Mouse (Mus musculus): ENCODE measurements around the gene Tfap4. TPM values are rescaled to one million over a fixed set of nuclear protein-coding genes. Genes with fewer than 3 reads are reported as not detected.
A peak's percentile ranks its signal among the peaks of the same experiment; 100 is the strongest.
"Not testable (repeated sequence)": the region's sequence is repeated elsewhere in the genome, so short reads cannot be mapped to it uniquely, and the experiment has no call there.

Gene Tfap4
- polyA plus RNA-seq, 1 experiment from 2014 or later = 19.6 TPM

GRCm38 (mm10) chr16:4587516-4588210 lies 28.0 kb upstream of the Tfap4 start:
- H3K9me3 ChIP-seq = no peaks in the 10 kb centered on the region
- no peak for ATAC-seq (ENCODE audit: borderline replicate concordance, extremely low read depth, low FRiP score, low TSS enrichment)
- no peak overlapping the region for H3K4me2 ChIP-seq
- H3K36me3 ChIP-seq = peaks cover 14% of the 10 kb centered on the region; the same call in 1 of the 2 replicates
- peaks cover 32% of the 10 kb centered on the region for H3K4me1 ChIP-seq
- no peaks in the 10 kb centered on the region for H3K27me3 ChIP-seq
- no peak overlapping the region for H3K4me3 ChIP-seq
- H3K27ac ChIP-seq = peak overlapping the region; percentile 93
- 50% methylated on average over 5 of the region's 5 CpGs for WGBS
- no peak overlapping the region for H3K9ac ChIP-seq

- ATAC-seq (ENCODE audit: borderline replicate concordance, extremely low read depth, low FRiP score, low TSS enrichment) = peak; percentile 100
- peaks cover 10% of the 10 kb centered on the region; the same call in 1 of the 2 replicates for H3K36me3 ChIP-seq
- peaks cover 22% of the 10 kb centered on the region for H3K4me1 ChIP-seq
- H3K27ac ChIP-seq = peak overlapping the region; percentile 93
- no peaks in the 10 kb centered on the region for H3K27me3 ChIP-seq
- under 1% methylated on average over 43 of the region's 43 CpGs for WGBS
- peak overlapping the region; percentile 41 for H3K4me3 ChIP-seq
- no peaks in the 10 kb centered on the region for H3K9me3 ChIP-seq
- peak overlapping the region; percentile 59 for H3K4me2 ChIP-seq
- H3K9ac ChIP-seq = peak overlapping the region; percentile 36
Measured at GRCm38 (mm10) chr16:4586531-4587123, 27.0 kb upstream of the Tfap4 start.

GRCm38 (mm10) chr16:4585642-4586530 lies 26.2 kb upstream of the Tfap4 start:
- H3K4me1 ChIP-seq = peaks cover 22% of the 10 kb centered on the region
- H3K9me3 ChIP-seq = no peaks in the 10 kb centered on the region
- H3K27ac ChIP-seq = peak overlapping the region; percentile 93
- ATAC-seq (ENCODE audit: borderline replicate concordance, extremely low read depth, low FRiP score, low TSS enrichment) = peak; percentile 15; the same call in 1 of the 2 replicates
- peak overlapping the region; percentile 28 for H3K9ac ChIP-seq
- no peaks in the 10 kb centered on the region for H3K27me3 ChIP-seq
- peak overlapping the region; percentile 41 for H3K4me3 ChIP-seq
- H3K4me2 ChIP-seq = peak overlapping the region; percentile 59
- H3K36me3 ChIP-seq = peaks cover 8% of the 10 kb centered on the region; the same call in 1 of the 2 replicates
- WGBS = 4% methylated on average over 14 of the region's 14 CpGs

- Histone ChIP-seq H3K4me3 (no peak overlapping the region), H3K9me3 (no peaks in the 10 kb centered on the region), H3K9ac (no peak overlapping the region), H3K4me2 (no peak overlapping the region), H3K27ac (no peak overlapping the region), H3K4me1 (peaks cover 22% of the 10 kb centered on the region), H3K36me3 (no peaks in the 10 kb centered on the region), H3K27me3 (no peaks in the 10 kb centered on the region)
- no peak for ATAC-seq (ENCODE audit: borderline replicate concordance, extremely low read depth, low FRiP score, low TSS enrichment)
- WGBS = 65% methylated on average over 5 of the region's 5 CpGs
Measured at GRCm38 (mm10) chr16:4584438-4584837, 24.8 kb upstream of the Tfap4 start.

GRCm38 (mm10) chr16:4583807-4584206 lies 24.2 kb upstream of the Tfap4 start:
- ATAC-seq (ENCODE audit: borderline replicate concordance, extremely low read depth, low FRiP score, low TSS enrichment) = no peak
- no peaks in the 10 kb centered on the region for H3K9me3 ChIP-seq
- WGBS = 66% methylated on average over 3 of the region's 3 CpGs

GRCm38 (mm10) chr16:4581179-4581578 lies 21.5 kb upstream of the Tfap4 start:
- not testable (repeated sequence) for H3K4me2 ChIP-seq; H3K9me3 ChIP-seq; H3K36me3 ChIP-seq; H3K27ac ChIP-seq; H3K9ac ChIP-seq; H3K4me3 ChIP-seq; ATAC-seq (ENCODE audit: borderline replicate concordance, extremely low read depth, low FRiP score, low TSS enrichment); H3K27me3 ChIP-seq; H3K4me1 ChIP-seq
- WGBS = 76% methylated on average over 4 of the region's 4 CpGs

More at GRCm38 (mm10) chr16:4583807-4584206, 24.2 kb upstream of the Tfap4 start:
- Histone ChIP-seq H3K27me3 (no peaks in the 10 kb centered on the region), H3K36me3 (no peaks in the 10 kb centered on the region), H3K9ac (no peak overlapping the region), H3K4me3 (no peak overlapping the region), H3K27ac (no peak overlapping the region), H3K4me1 (peaks cover 22% of the 10 kb centered on the region), H3K4me2 (no peak overlapping the region)

GRCm38 (mm10) chr16:4578630-4579029 lies 19.0 kb upstream of the Tfap4 start:
- H3K9ac ChIP-seq = no peak overlapping the region
- no peak overlapping the region for H3K4me3 ChIP-seq
- WGBS = 40% methylated on average over 7 of the region's 7 CpGs
- H3K9me3 ChIP-seq = no peaks in the 10 kb centered on the region
- no peak overlapping the region for H3K4me2 ChIP-seq
- ATAC-seq (ENCODE audit: borderline replicate concordance, extremely low read depth, low FRiP score, low TSS enrichment) = no peak
- no peaks in the 10 kb centered on the region for H3K36me3 ChIP-seq
- H3K27me3 ChIP-seq = no peaks in the 10 kb centered on the region
- no peaks in the 10 kb centered on the region for H3K4me1 ChIP-seq
- H3K27ac ChIP-seq = no peak overlapping the region

GRCm38 (mm10) chr16:4576873-4577272 lies 17.2 kb upstream of the Tfap4 start:
- H3K4me2 ChIP-seq = no peak overlapping the region
- no peak overlapping the region for H3K4me3 ChIP-seq
- H3K4me1 ChIP-seq = no peaks in the 10 kb centered on the region
- no peak overlapping the region for H3K27ac ChIP-seq
- 36% methylated on average over 2 of the region's 2 CpGs for WGBS
- H3K27me3 ChIP-seq = no peaks in the 10 kb centered on the region
- no peak overlapping the region for H3K9ac ChIP-seq
- H3K9me3 ChIP-seq = no peaks in the 10 kb centered on the region
- H3K36me3 ChIP-seq = no peaks in the 10 kb centered on the region
- ATAC-seq (ENCODE audit: borderline replicate concordance, extremely low read depth, low FRiP score, low TSS enrichment) = no peak

GRCm38 (mm10) chr16:4576038-4576437 lies 16.4 kb upstream of the Tfap4 start:
- Histone ChIP-seq H3K27me3 (no peaks in the 10 kb centered on the region), H3K36me3 (no peaks in the 10 kb centered on the region), H3K9me3 (no peaks in the 10 kb centered on the region), H3K4me1 (peaks cover 2% of the 10 kb centered on the region; the same call in 1 of the 2 replicates), H3K9ac (no peak overlapping the region), H3K4me3 (no peak overlapping the region), H3K4me2 (no peak overlapping the region), H3K27ac (no peak overlapping the region)
- ATAC-seq (ENCODE audit: borderline replicate concordance, extremely low read depth, low FRiP score, low TSS enrichment) = no peak
- WGBS = 53% methylated on average over 2 of the region's 2 CpGs

GRCm38 (mm10) chr16:4570737-4571136 lies 11.1 kb upstream of the Tfap4 start:
- Histone ChIP-seq H3K4me2 (no peak overlapping the region), H3K4me1 (peaks cover 7% of the 10 kb centered on the region; the same call in 1 of the 2 replicates), H3K36me3 (no peaks in the 10 kb centered on the region), H3K4me3 (no peak overlapping the region), H3K9ac (no peak overlapping the region), H3K9me3 (no peaks in the 10 kb centered on the region), H3K27ac (no peak overlapping the region), H3K27me3 (no peaks in the 10 kb centered on the region)
- no peak for ATAC-seq (ENCODE audit: borderline replicate concordance, extremely low read depth, low FRiP score, low TSS enrichment)
- WGBS = 41% methylated on average over 4 of the region's 4 CpGs

- H3K27ac ChIP-seq = no peak overlapping the region
- no peaks in the 10 kb centered on the region for H3K27me3 ChIP-seq
- H3K9ac ChIP-seq = no peak overlapping the region
- H3K9me3 ChIP-seq = no peaks in the 10 kb centered on the region
- peaks cover 7% of the 10 kb centered on the region; the same call in 1 of the 2 replicates for H3K4me1 ChIP-seq
- no peak overlapping the region for H3K4me2 ChIP-seq
- no peaks in the 10 kb centered on the region for H3K36me3 ChIP-seq
- no peak overlapping the region for H3K4me3 ChIP-seq
- WGBS = 18% methylated on average over 4 of the region's 4 CpGs
- ATAC-seq (ENCODE audit: borderline replicate concordance, extremely low read depth, low FRiP score, low TSS enrichment) = no peak
Measured at GRCm38 (mm10) chr16:4567912-4568311, 8.3 kb upstream of the Tfap4 start.
